In genomic region chr5:117358725-117359124, GRCm38 (mm10) we compare ENCODE assay signal across 8 mouse cellular contexts. TPM values are rescaled to one million over a fixed set of nuclear protein-coding genes. Genes with fewer than 3 reads are reported as not detected.
DNase-seq lines count a peak whose midpoint lies in the region; ATAC-seq lines count a peak whose summit lies in the region.

No protein-coding gene starts in this region.

- no peaks in the 10 kb centered on the region for H3K9me3 ChIP-seq in embryonic facial prominence, embryonic 11.5 days (replicated peaks; ENCODE audit: control insufficient read depth, low read length)
- H3K9me3 ChIP-seq in heart, embryonic 12.5 days (replicated peaks) = no peaks in the 10 kb centered on the region
- no peaks in the 10 kb centered on the region for H3K9me3 ChIP-seq in liver, embryonic 15.5 days (replicated peaks)
- H3K9me3 ChIP-seq in neural tube, embryonic 13.5 days = no peaks in the 10 kb centered on the region

- no peaks in the 10 kb centered on the region for H3K36me3 ChIP-seq in embryonic facial prominence, embryonic 11.5 days (replicated peaks; ENCODE audit: control insufficient read depth, insufficient read depth, low read depth, low read length)
- peaks cover 5% of the 10 kb centered on the region for H3K36me3 ChIP-seq in heart, embryonic 12.5 days
- H3K36me3 ChIP-seq in liver, embryonic 15.5 days (replicated peaks) = no peaks in the 10 kb centered on the region
- peaks cover 4% of the 10 kb centered on the region for H3K36me3 ChIP-seq in neural tube, embryonic 13.5 days

- no peak overlapping the region for H3K4me2 ChIP-seq in embryonic facial prominence, embryonic 11.5 days (ENCODE audit: low read depth, low read length)
- H3K4me2 ChIP-seq in heart, embryonic 12.5 days = peak overlapping the region; percentile 16; the same call in 1 of the 2 replicates
- peak overlapping the region; percentile 94 for H3K4me2 ChIP-seq in liver, embryonic 15.5 days
- H3K4me2 ChIP-seq in neural tube, embryonic 13.5 days = peak overlapping the region; percentile 89

- ATAC-seq in embryonic facial prominence, embryonic 11.5 days (replicated peaks; ENCODE audit: insufficient number of reproducible peaks, low FRiP score, low TSS enrichment, low read depth) = no peak
- no peak for ATAC-seq in heart, embryonic 12.5 days (ENCODE audit: insufficient number of reproducible peaks, low FRiP score)
- no peak for ATAC-seq in liver, embryonic 15.5 days (ENCODE audit: insufficient read depth)
- no peak for ATAC-seq in neural tube, embryonic 13.5 days (ENCODE audit: low read depth)

- peak; percentile 77 for DNase-seq in 3T3-L1 (ENCODE audit: low read depth, low spot score)
- DNase-seq in adrenal gland, adult 18-20 months (ENCODE audit: low spot score in 2 of 2) = peak; percentile 67 to 71
- peak; percentile 70 for DNase-seq in embryonic facial prominence, embryonic 11.5 days (ENCODE audit: low spot score)
- DNase-seq in kidney, postnatal 14 days = peak; percentile 81
- peak; percentile 97 for DNase-seq in testis, postnatal 10 days (ENCODE audit: low spot score)

- H3K4me1 ChIP-seq in embryonic facial prominence, embryonic 11.5 days (ENCODE audit: control insufficient read depth, insufficient read depth, low read length) = peaks cover 10% of the 10 kb centered on the region; the same call in 1 of the 2 replicates
- H3K4me1 ChIP-seq in heart, embryonic 12.5 days (replicated peaks) = peaks cover 70% of the 10 kb centered on the region
- H3K4me1 ChIP-seq in liver, embryonic 15.5 days (replicated peaks) = peaks cover 68% of the 10 kb centered on the region
- H3K4me1 ChIP-seq in neural tube, embryonic 13.5 days (replicated peaks) = peaks cover 70% of the 10 kb centered on the region

- no peak overlapping the region for H3K27ac ChIP-seq in embryonic facial prominence, embryonic 11.5 days (replicated peaks; ENCODE audit: low read depth, low read length)
- no peak overlapping the region for H3K27ac ChIP-seq in heart, embryonic 12.5 days (ENCODE audit: poor library complexity, severe bottlenecking)
- no peak overlapping the region for H3K27ac ChIP-seq in liver, embryonic 15.5 days (replicated peaks)
- no peak overlapping the region for H3K27ac ChIP-seq in neural tube, embryonic 13.5 days (replicated peaks)

- no peaks in the 10 kb centered on the region for H3K27me3 ChIP-seq in embryonic facial prominence, embryonic 11.5 days (ENCODE audit: control insufficient read depth, insufficient read depth, low read length)
- H3K27me3 ChIP-seq in heart, embryonic 12.5 days (replicated peaks) = no peaks in the 10 kb centered on the region
- peaks cover 35% of the 10 kb centered on the region for H3K27me3 ChIP-seq in liver, embryonic 15.5 days
- 0 out of 2 replicates have a peak, but pooled peaks cover 2% of the 10 kb centered on the region for H3K27me3 ChIP-seq in neural tube, embryonic 13.5 days

- H3K9ac ChIP-seq in embryonic facial prominence, embryonic 11.5 days (replicated peaks; ENCODE audit: low read length) = no peak overlapping the region
- no peak overlapping the region for H3K9ac ChIP-seq in heart, embryonic 12.5 days
- H3K9ac ChIP-seq in liver, embryonic 15.5 days = no peak overlapping the region
- no peak overlapping the region for H3K9ac ChIP-seq in neural tube, embryonic 13.5 days

- H3K4me3 ChIP-seq in embryonic facial prominence, embryonic 11.5 days (ENCODE audit: low read depth, low read length) = no peak overlapping the region
- H3K4me3 ChIP-seq in heart, embryonic 12.5 days = no peak overlapping the region
- no peak overlapping the region; the same call in 1 of the 2 replicates for H3K4me3 ChIP-seq in liver, embryonic 15.5 days (replicated peaks)
- H3K4me3 ChIP-seq in neural tube, embryonic 13.5 days = peak overlapping the region; percentile 99

- 33% methylated on average over 11 of the region's 11 CpGs for WGBS in embryonic facial prominence, embryonic 11.5 days
- 38% methylated on average over 11 of the region's 11 CpGs for WGBS in heart, embryonic 12.5 days
- 37% methylated on average over 11 of the region's 11 CpGs for WGBS in liver, embryonic 15.5 days (ENCODE audit: insufficient replicate concordance)
- 39% methylated on average over 11 of the region's 11 CpGs for WGBS in neural tube, embryonic 13.5 days

RNA-seq across cellular contexts. Expression of gene Wsb2, which starts 1.6 kb away (rescaled TPM):
- total RNA-seq in adrenal gland, adult 18-20 months (2021) = 100 to 1,000 TPM; 126 to 138 TPM
- 53.6 and 54.1 TPM in 2 replicates for polyA plus RNA-seq in embryonic facial prominence, embryonic 11.5 days (2014; fragmentation: Nextera tagmentation; extraction: Ambion mirVana)
- polyA plus RNA-seq in heart, embryonic 12.5 days (2016; fragmentation: Nextera tagmentation; extraction: Ambion mirVana) = 94.4 and 96.8 TPM in 2 replicates
- polyA plus RNA-seq in liver, embryonic 15.5 days (2015; fragmentation: Nextera tagmentation; extraction: Ambion mirVana) = 26.4 and 30.0 TPM in 2 replicates
- 194 and 209 TPM in 2 replicates for polyA plus RNA-seq in neural tube, embryonic 13.5 days (2015; fragmentation: Nextera tagmentation; extraction: Ambion mirVana)

RNA-seq across cellular contexts. Expression of gene Rfc5, which starts 30.1 kb away (rescaled TPM):
- 1 to 10 TPM; 4.6 to 7.3 TPM for total RNA-seq in adrenal gland, adult 18-20 months (2021)
- polyA plus RNA-seq in embryonic facial prominence, embryonic 11.5 days (2014; fragmentation: Nextera tagmentation; extraction: Ambion mirVana) = 105 and 115 TPM in 2 replicates
- 61.2 and 63.0 TPM in 2 replicates for polyA plus RNA-seq in heart, embryonic 12.5 days (2016; fragmentation: Nextera tagmentation; extraction: Ambion mirVana)
- 52.5 and 56.7 TPM in 2 replicates for polyA plus RNA-seq in liver, embryonic 15.5 days (2015; fragmentation: Nextera tagmentation; extraction: Ambion mirVana)
- polyA plus RNA-seq in neural tube, embryonic 13.5 days (2015; fragmentation: Nextera tagmentation; extraction: Ambion mirVana) = 30.2 and 35.8 TPM in 2 replicates

RNA-seq across cellular contexts. Expression of gene Vsig10, which starts 39.8 kb away (rescaled TPM):
- total RNA-seq in adrenal gland, adult 18-20 months (2021) = 10 to 100 TPM; 11.3 to 16.2 TPM
- 0.84 and 3.2 TPM in 2 replicates for polyA plus RNA-seq in embryonic facial prominence, embryonic 11.5 days (2014; fragmentation: Nextera tagmentation; extraction: Ambion mirVana)
- polyA plus RNA-seq in heart, embryonic 12.5 days (2016; fragmentation: Nextera tagmentation; extraction: Ambion mirVana) = 8.4 and 9.0 TPM in 2 replicates
- polyA plus RNA-seq in liver, embryonic 15.5 days (2015; fragmentation: Nextera tagmentation; extraction: Ambion mirVana) = 1.4 TPM in 2 replicates
- polyA plus RNA-seq in neural tube, embryonic 13.5 days (2015; fragmentation: Nextera tagmentation; extraction: Ambion mirVana) = 2.2 and 2.6 TPM in 2 replicates

RNA-seq across cellular contexts. Expression of gene Ksr2, which starts 55.1 kb away (rescaled TPM):
- total RNA-seq in adrenal gland, adult 18-20 months (2021) = 1 to 10 TPM; 4.3 to 4.5 TPM
- polyA plus RNA-seq in embryonic facial prominence, embryonic 11.5 days (2014; fragmentation: Nextera tagmentation; extraction: Ambion mirVana) = 0.35 and 0.38 TPM in 2 replicates
- 0.15 and 0.17 TPM in 2 replicates for polyA plus RNA-seq in heart, embryonic 12.5 days (2016; fragmentation: Nextera tagmentation; extraction: Ambion mirVana)
- 0.10 and 0.16 TPM in 2 replicates for polyA plus RNA-seq in liver, embryonic 15.5 days (2015; fragmentation: Nextera tagmentation; extraction: Ambion mirVana)
- polyA plus RNA-seq in neural tube, embryonic 13.5 days (2015; fragmentation: Nextera tagmentation; extraction: Ambion mirVana) = 6.1 and 6.4 TPM in 2 replicates
